Mouse (Mus musculus) ES-Bruce4 (cell line): ENCODE measurements around the gene Fgfr2. TPM values are rescaled to one million over a fixed set of nuclear protein-coding genes. Genes with fewer than 3 reads are reported as not detected.

Experiments used
- H3K27ac ChIP-seq: 2 replicates; pipeline ENCODE4 v1.5.1; 2012; ENCODE audit warnings: low read length, inconsistent platforms; ENCODE audit not compliant: insufficient read depth
- H3K27me3 ChIP-seq: 2 replicates; pipeline ENCODE4 v1.6.1; 2012; ENCODE audit warnings: mild to moderate bottlenecking, low read length, inconsistent platforms; ENCODE audit not compliant: control insufficient read depth, poor library complexity, insufficient read depth, severe bottlenecking
- H3K36me3 ChIP-seq: 2 replicates; pipeline ENCODE4 v1.6.1; 2012; ENCODE audit warnings: inconsistent platforms, mild to moderate bottlenecking, low read length, moderate library complexity; ENCODE audit not compliant: control insufficient read depth, poor library complexity, insufficient read depth, severe bottlenecking
- H3K4me1 ChIP-seq: one replicate; pipeline ENCODE4 v1.8.1; 2011; ENCODE audit warnings: low read length; ENCODE audit not compliant: control insufficient read depth, insufficient read depth
- H3K4me3 ChIP-seq: 2 replicates; pipeline ENCODE4 v1.5.1; 2011; ENCODE audit warnings: low read depth, mild to moderate bottlenecking, low read length
- H3K9ac ChIP-seq: 2 replicates; pipeline ENCODE4 v1.6.1; 2012; ENCODE audit warnings: low read depth, mild to moderate bottlenecking, inconsistent platforms; ENCODE audit not compliant: poor library complexity, severe bottlenecking
- H3K9me3 ChIP-seq: replicated peaks from 2 replicates; pipeline ENCODE4 v1.6.1; 2012; ENCODE audit warnings: mild to moderate bottlenecking, low read length, inconsistent platforms; ENCODE audit not compliant: control insufficient read depth, poor library complexity, insufficient read depth, severe bottlenecking
- CTCF ChIP-seq: IDR thresholded peaks from one replicate; pipeline ENCODE4 v1.8.1; 2011; ENCODE audit warnings: low read depth, low read length
- EP300 ChIP-seq: IDR thresholded peaks from 2 replicates; pipeline ENCODE4 v1.6.1; 2011; ENCODE audit warnings: low read depth, low read length; ENCODE audit not compliant: insufficient read depth
- POLR2A ChIP-seq: IDR thresholded peaks from one replicate; pipeline ENCODE4 v1.8.1; 2011; ENCODE audit warnings: low read length; ENCODE audit not compliant: insufficient read depth
- polyA plus RNA-seq: library from polyadenylated mRNA; stranded (reverse); fragments of >200 nt; gene quantifications from 2 replicates; pipeline ENCODE4 v1.2.4, GENCODE M21; 2011; ENCODE audit warnings: low read depth; ENCODE audit not compliant: missing spikeins, insufficient read depth, insufficient read length

The Fgfr2 gene
- polyA plus RNA-seq, 1 experiment, result 34.8 TPM

- TF ChIP-seq EP300 (peak; percentile 76), POLR2A (no peak)
- Histone ChIP-seq H3K9ac (no peak overlapping the region), H3K9me3 (no peaks in the 10 kb centered on the region), H3K4me3 (no peak overlapping the region), H3K36me3 (no peaks in the 10 kb centered on the region), H3K4me1 (peaks cover 24% of the 10 kb centered on the region), H3K27me3 (no peaks in the 10 kb centered on the region), H3K27ac (peak overlapping the region; percentile 7; the same call in 1 of the 2 replicates)
Measured at GRCm38 (mm10) chr7:130253264-130253663, 2869.9 kb downstream of the Fgfr2 start.

DNA sequence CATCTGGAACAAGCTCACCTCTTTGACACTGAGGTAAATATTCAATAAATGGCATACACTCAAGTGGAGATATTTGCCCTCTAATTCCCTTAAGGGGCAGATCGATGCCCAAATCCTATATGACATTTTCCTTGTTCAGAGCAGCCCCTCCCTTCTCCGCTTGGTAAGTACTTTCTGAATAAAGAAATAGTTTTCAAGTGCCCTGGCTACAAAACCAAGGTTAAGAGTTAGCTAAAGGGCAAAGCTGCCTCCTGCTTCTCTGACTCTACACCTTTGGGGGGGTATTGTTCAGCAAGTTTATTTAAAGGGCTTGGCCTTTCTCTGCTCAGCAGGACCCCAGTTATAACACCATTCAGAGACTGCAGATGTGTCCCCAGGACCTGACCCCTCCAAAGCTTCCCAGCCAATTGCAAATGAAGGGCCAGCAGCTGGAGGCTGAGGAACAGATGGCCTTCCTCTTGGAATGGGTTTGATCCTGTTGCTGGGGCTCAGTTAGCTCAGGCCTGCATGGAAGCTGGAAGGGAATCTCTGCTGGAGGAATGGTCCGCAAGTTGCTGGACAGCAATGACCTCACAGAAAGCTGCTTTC, 2871.1 kb downstream of the Fgfr2 start:
- Histone ChIP-seq H3K27me3 (no peaks in the 10 kb centered on the region), H3K4me3 (0 out of 2 replicates have a peak overlapping the region, but pooled peaks have one; percentile 1), H3K27ac (peak overlapping the region; percentile 74), H3K36me3 (no peaks in the 10 kb centered on the region), H3K4me1 (peaks cover 24% of the 10 kb centered on the region), H3K9me3 (no peaks in the 10 kb centered on the region), H3K9ac (no peak overlapping the region)
- TF ChIP-seq POLR2A (no peak), EP300 (peak; percentile 99)

DNA sequence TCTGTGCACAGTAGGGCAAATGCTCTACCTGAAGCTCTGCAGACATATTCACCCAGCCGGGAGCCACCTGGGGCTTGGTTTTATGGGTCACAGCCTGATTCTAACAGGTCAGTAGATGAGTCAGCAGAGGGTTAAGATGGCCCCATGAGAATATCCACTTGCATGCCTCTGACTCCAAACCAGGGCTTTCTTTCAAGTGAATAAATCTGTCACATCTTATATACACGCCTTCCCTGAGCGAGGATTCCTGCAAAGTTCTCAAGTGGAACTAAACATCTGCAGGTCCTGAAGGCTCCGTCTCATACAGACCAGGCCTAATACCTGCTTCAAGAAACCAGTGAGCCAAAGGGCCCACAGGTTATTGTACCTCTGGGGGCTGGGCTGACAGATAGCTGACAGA, 2872.2 kb downstream of the Fgfr2 start:
- no peak overlapping the region for H3K4me3 ChIP-seq
- TF ChIP-seq EP300 (no peak), CTCF (no peak), POLR2A (no peak)
- no peak overlapping the region for H3K9ac ChIP-seq
- H3K4me1 ChIP-seq, result peaks cover 24% of the 10 kb centered on the region
- H3K27me3 ChIP-seq, result no peaks in the 10 kb centered on the region
- H3K27ac ChIP-seq, result no peak overlapping the region
- no peaks in the 10 kb centered on the region for H3K9me3 ChIP-seq
- H3K36me3 ChIP-seq, result no peaks in the 10 kb centered on the region

- no peak overlapping the region for H3K9ac ChIP-seq
- TF ChIP-seq POLR2A (no peak), CTCF (no peak), EP300 (no peak)
- no peak overlapping the region for H3K4me3 ChIP-seq
- H3K27me3 ChIP-seq, result no peaks in the 10 kb centered on the region
- H3K27ac ChIP-seq, result no peak overlapping the region
- peaks cover 18% of the 10 kb centered on the region for H3K4me1 ChIP-seq
- no peaks in the 10 kb centered on the region for H3K9me3 ChIP-seq
- no peaks in the 10 kb centered on the region for H3K36me3 ChIP-seq
Measured at GRCm38 (mm10) chr7:130248403-130248802, 2874.7 kb downstream of the Fgfr2 start.

GRCm38 (mm10) chr7:130247831-130248230, 2875.3 kb downstream of the Fgfr2 start:
- Histone ChIP-seq H3K4me3 (no peak overlapping the region), H3K36me3 (no peaks in the 10 kb centered on the region), H3K27me3 (no peaks in the 10 kb centered on the region), H3K9ac (no peak overlapping the region), H3K27ac (no peak overlapping the region), H3K4me1 (peaks cover 16% of the 10 kb centered on the region), H3K9me3 (no peaks in the 10 kb centered on the region)
- TF ChIP-seq POLR2A, result no peak

GRCm38 (mm10) chr7:130246483-130246882, 2876.7 kb downstream of the Fgfr2 start:
- no peak overlapping the region for H3K27ac ChIP-seq
- H3K9me3 ChIP-seq, result no peaks in the 10 kb centered on the region
- no peak overlapping the region for H3K4me3 ChIP-seq
- H3K27me3 ChIP-seq, result no peaks in the 10 kb centered on the region
- no peak overlapping the region for H3K9ac ChIP-seq
- TF ChIP-seq POLR2A (no peak), CTCF (no peak), EP300 (no peak)
- peaks cover 9% of the 10 kb centered on the region for H3K4me1 ChIP-seq
- no peaks in the 10 kb centered on the region for H3K36me3 ChIP-seq
